Mouse (Mus musculus): Measurements from ENCODE around the gene Vcl. TPM values are rescaled to one million over a fixed set of nuclear protein-coding genes. Genes with fewer than 3 reads are reported as not detected.

Gene Vcl
- polyA plus RNA-seq, 1 experiment from 2014 or later: 17.0 TPM

DNA sequence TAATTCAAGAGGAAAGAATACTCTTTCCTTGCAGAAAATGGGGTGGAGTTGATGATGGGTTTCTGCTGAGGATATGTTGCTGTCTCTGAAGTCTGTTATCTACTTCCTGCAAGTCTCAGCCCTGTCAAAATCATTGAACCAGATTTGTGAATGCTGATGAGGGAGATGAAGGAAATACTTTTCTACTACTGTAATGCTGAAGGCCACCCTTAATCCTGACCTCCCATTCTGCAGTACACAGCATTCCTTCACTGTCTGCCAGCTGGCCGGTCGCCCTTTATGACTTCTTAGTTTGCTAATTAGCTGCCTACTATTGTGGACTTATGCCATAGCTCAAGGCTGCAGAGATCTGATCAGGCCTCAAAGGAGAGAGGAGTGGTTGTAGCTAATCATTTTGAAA lies 54.6 kb downstream of the Vcl start:
- ATAC-seq (ENCODE audit: low read depth): no peak
- Histone ChIP-seq H3K36me3 (peaks cover 27% of the 10 kb centered on the region), H3K27me3 (no peaks in the 10 kb centered on the region), H3K4me2 (no peak overlapping the region), H3K27ac (no peak overlapping the region), H3K9me3 (replicated peaks) (no peaks in the 10 kb centered on the region), H3K9ac (no peak overlapping the region), H3K4me3 (replicated peaks) (no peak overlapping the region), H3K4me1 (replicated peaks) (0 out of 2 replicates have a peak, but pooled peaks cover 4% of the 10 kb centered on the region)
- no peak for DNase-seq
- WGBS (ENCODE audit: insufficient replicate concordance): 71% methylated on average over 2 of the region's 2 CpGs

DNA sequence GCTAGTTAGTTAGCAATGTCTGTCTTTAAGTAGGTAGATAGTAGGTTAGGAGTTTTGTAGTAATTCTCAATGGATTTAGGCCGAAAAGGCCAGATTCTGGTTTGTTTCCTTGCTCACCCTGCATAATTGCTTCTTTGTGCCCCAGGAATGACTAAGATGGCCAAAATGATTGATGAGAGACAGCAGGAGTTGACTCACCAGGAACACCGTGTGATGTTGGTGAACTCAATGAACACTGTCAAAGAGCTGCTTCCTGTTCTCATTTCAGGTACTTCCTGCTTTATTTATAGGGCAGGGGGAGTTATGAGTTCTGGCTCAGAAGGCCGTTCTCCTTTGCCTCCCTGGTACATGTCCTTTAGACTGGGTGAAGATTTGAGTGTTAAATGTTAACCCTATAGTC lies 56.3 kb downstream of the Vcl start:
- Histone ChIP-seq H3K4me1 (replicated peaks) (0 out of 2 replicates have a peak, but pooled peaks cover 4% of the 10 kb centered on the region), H3K4me3 (replicated peaks) (no peak overlapping the region), H3K36me3 (peaks cover 27% of the 10 kb centered on the region), H3K4me2 (no peak overlapping the region), H3K9ac (no peak overlapping the region), H3K9me3 (replicated peaks) (no peaks in the 10 kb centered on the region), H3K27ac (no peak overlapping the region), H3K27me3 (no peaks in the 10 kb centered on the region)
- WGBS (ENCODE audit: insufficient replicate concordance): 54% methylated on average over 3 of the region's 3 CpGs
- ATAC-seq (ENCODE audit: low read depth): no peak
- DNase-seq: no peak

DNA sequence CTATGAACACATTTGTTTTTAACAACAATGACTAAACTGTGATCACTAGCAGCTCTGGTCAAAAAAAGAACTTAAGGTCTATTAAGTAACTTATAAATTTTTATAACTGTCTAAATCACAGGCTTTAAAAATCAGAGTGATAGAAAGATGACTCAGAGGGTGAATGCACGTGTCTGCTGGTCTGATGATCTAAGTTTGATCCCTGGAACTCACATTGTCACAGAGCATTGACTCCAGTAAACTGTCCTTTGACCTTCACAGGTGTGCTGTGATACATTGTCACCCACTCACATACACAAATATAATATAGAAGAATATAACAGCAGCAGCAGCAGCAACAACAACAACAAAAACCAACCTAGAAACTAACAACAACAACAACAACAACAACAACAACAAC lies 62.3 kb downstream of the Vcl start:
- ATAC-seq (ENCODE audit: low read depth): no peak
- DNase-seq: no peak
- H3K27me3 ChIP-seq: no peaks in the 10 kb centered on the region
- H3K4me3 ChIP-seq (replicated peaks): no peak overlapping the region
- H3K4me1 ChIP-seq (replicated peaks): peaks cover 26% of the 10 kb centered on the region
- 89% methylated on average over 1 of the region's 1 CpGs for WGBS (ENCODE audit: insufficient replicate concordance)
- H3K27ac ChIP-seq: no peak overlapping the region
- no peak overlapping the region for H3K9ac ChIP-seq
- H3K4me2 ChIP-seq: no peak overlapping the region
- H3K9me3 ChIP-seq (replicated peaks): no peaks in the 10 kb centered on the region; the same call in 1 of the 2 replicates
- peaks cover 18% of the 10 kb centered on the region for H3K36me3 ChIP-seq

DNA sequence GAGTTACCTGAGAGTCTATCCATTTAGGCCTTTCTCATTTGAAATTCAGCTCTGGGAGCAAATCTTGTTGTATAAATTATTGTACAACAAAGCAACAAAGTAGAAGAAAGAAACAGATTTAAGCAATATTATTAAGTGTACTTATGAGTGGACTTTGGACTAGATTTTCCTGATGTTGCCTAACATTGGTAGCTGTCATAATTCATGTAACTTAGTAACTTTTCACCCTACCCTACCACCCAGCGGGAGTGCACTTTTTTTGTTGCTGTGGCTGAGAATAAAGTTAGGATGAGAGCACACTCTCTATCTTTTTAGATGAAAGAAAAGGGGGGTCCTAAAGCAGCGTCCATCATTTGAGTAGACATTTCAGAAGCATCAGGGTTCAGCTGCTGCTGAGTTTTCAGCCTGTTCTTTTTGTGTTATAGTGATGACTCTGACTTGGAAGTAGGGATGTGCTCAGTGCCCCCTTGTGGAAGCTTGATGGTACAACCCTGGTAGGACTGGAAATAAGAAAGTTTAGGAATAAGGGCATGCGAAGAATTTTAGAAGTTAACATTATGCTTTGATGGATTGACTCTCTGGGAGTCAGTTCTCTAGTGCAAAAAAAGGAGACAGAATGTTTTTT lies 64.0 kb downstream of the Vcl start:
- Histone ChIP-seq H3K9ac (no peak overlapping the region), H3K27me3 (no peaks in the 10 kb centered on the region), H3K4me2 (no peak overlapping the region), H3K27ac (0 out of 2 replicates have a peak overlapping the region, but pooled peaks have one; percentile 13), H3K4me3 (replicated peaks) (no peak overlapping the region), H3K36me3 (peaks cover 14% of the 10 kb centered on the region), H3K9me3 (replicated peaks) (no peaks in the 10 kb centered on the region; the same call in 1 of the 2 replicates), H3K4me1 (replicated peaks) (peaks cover 28% of the 10 kb centered on the region)
- peak; percentile 15 for DNase-seq
- 51% methylated on average over 3 of the region's 3 CpGs for WGBS (ENCODE audit: insufficient replicate concordance)
- no peak for ATAC-seq (ENCODE audit: low read depth)

DNA sequence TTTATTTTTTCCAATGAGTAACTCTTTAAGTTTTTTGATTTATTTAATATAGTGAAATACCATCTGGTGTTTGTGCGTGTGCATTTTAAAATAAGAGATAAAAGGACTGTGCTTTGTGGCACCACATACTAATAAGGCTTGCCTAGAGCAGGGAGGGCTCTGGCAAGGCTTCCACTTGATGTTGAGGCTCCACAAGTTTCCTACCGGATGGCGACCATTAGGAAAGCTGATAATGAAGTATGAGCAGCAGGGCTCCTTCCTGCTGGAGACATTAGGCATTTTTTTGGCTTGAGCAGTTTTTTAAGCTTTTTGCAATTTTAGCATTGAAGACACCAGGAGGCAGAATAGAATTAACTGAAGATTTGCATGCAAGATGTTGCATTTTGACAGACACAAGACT lies 65.3 kb downstream of the Vcl start:
- H3K9ac ChIP-seq: no peak overlapping the region
- H3K27me3 ChIP-seq: no peaks in the 10 kb centered on the region
- H3K4me2 ChIP-seq: no peak overlapping the region
- H3K4me3 ChIP-seq (replicated peaks): no peak overlapping the region
- no peak for DNase-seq
- H3K9me3 ChIP-seq (replicated peaks): no peaks in the 10 kb centered on the region; the same call in 1 of the 2 replicates
- 74% methylated on average over 3 of the region's 3 CpGs for WGBS (ENCODE audit: insufficient replicate concordance)
- no peak overlapping the region; the same call in 1 of the 2 replicates for H3K27ac ChIP-seq
- peaks cover 28% of the 10 kb centered on the region for H3K4me1 ChIP-seq (replicated peaks)
- peaks cover 14% of the 10 kb centered on the region for H3K36me3 ChIP-seq
- no peak for ATAC-seq (ENCODE audit: low read depth)

DNA sequence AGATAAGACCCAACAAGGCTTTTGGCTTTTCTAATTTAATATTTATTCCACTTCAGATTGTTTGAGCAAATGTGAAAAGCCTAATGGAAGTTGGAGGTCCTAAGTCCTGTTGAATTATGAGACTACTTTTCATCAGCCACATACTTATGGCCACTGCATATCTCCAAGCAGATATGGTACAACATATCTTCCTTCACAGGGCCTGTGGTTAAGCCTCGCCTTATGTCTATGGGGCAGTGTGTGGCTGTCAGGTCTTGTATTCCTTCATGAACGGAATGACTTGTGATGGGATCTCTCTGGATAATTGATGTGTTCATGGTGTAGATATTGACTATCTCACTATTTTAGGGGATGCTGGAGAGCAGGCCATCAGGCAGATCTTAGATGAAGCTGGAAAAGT lies 66.3 kb downstream of the Vcl start:
- no peak overlapping the region for H3K4me3 ChIP-seq (replicated peaks)
- peak; percentile 81 for ATAC-seq (ENCODE audit: low read depth)
- WGBS (ENCODE audit: insufficient replicate concordance): 18% methylated on average over 2 of the region's 2 CpGs
- H3K36me3 ChIP-seq: peaks cover 14% of the 10 kb centered on the region
- DNase-seq: no peak
- no peak overlapping the region for H3K4me2 ChIP-seq
- H3K27me3 ChIP-seq: no peaks in the 10 kb centered on the region
- no peak overlapping the region for H3K9ac ChIP-seq
- H3K9me3 ChIP-seq (replicated peaks): no peaks in the 10 kb centered on the region; the same call in 1 of the 2 replicates
- peaks cover 28% of the 10 kb centered on the region for H3K4me1 ChIP-seq (replicated peaks)
- no peak overlapping the region for H3K27ac ChIP-seq

DNA sequence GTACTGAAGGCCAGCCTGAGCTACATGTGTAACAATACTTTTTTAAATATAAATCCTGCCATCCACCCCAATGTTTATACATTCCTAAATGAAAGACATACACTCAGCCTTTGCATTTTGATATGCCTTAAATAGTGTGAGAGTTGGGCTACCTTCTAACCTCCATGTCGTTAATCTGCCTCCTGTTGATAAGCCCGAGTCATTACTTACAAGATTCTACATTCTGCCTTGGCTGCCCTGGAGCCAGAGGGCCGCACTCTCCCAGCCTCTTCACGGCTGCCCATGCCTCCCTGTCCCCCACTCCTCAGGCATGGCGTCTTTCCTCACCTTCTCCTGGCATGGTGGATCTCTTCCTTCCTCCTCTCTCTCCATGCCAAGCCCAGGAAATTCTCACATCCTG lies 67.2 kb downstream of the Vcl start:
- Histone ChIP-seq H3K4me2 (0 out of 2 replicates have a peak overlapping the region, but pooled peaks have one; percentile 12), H3K9ac (no peak overlapping the region), H3K27ac (peak overlapping the region; percentile 63), H3K4me3 (replicated peaks) (no peak overlapping the region), H3K36me3 (peaks cover 19% of the 10 kb centered on the region), H3K9me3 (replicated peaks) (no peaks in the 10 kb centered on the region; the same call in 1 of the 2 replicates), H3K27me3 (no peaks in the 10 kb centered on the region), H3K4me1 (replicated peaks) (peaks cover 28% of the 10 kb centered on the region)
- 31% methylated on average over 5 of the region's 5 CpGs for WGBS (ENCODE audit: insufficient replicate concordance)
- no peak for DNase-seq
- 0 out of 2 replicates have a peak, but pooled peaks have one; percentile 47 for ATAC-seq (ENCODE audit: low read depth)

DNA sequence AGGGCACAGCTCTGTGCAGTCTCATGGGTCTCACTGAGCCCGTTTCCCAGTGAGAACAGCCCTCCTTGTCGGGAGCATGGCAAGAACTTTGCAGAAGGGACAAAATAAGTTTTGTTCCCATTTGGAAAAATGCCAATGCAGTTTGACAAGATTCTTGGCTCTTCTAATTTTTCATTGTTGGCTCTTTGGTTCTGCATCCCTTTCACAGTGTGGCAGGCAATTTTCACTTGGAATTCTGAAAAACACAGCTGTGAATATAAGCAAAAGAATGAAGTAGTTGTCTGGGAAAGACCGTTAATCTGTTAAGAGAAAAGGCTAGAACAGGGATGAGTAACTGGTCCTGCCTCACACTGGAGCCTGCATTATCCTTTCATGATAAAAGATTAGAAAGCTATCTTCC lies 68.3 kb downstream of the Vcl start:
- ATAC-seq (ENCODE audit: low read depth): no peak
- Histone ChIP-seq H3K27me3 (no peaks in the 10 kb centered on the region), H3K36me3 (peaks cover 18% of the 10 kb centered on the region), H3K4me2 (no peak overlapping the region), H3K9me3 (replicated peaks) (no peaks in the 10 kb centered on the region), H3K4me1 (replicated peaks) (peaks cover 28% of the 10 kb centered on the region), H3K9ac (no peak overlapping the region), H3K4me3 (replicated peaks) (no peak overlapping the region), H3K27ac (no peak overlapping the region)
- 74% methylated on average over 3 of the region's 3 CpGs for WGBS (ENCODE audit: insufficient replicate concordance)
- no peak for DNase-seq

DNA sequence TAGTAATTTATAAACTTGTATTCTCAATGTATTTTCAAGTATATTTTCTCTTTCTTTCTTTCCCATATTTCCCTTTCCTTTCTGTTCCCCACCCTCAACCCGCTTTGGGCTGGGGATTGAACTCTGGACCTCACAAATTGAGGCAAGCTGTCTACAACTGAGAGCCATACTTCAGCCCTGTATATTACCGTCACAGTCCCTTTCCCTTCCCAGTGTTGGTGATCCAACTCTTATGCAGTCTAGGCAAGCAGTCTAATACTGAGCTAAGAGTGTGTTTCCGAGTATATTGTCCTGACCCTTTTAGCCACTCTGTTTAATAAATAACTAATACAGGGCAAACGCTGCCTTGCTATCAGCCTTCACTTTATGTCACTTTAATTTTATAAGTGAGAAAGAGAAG lies 70.4 kb downstream of the Vcl start:
- no peak for ATAC-seq (ENCODE audit: low read depth)
- no peak for DNase-seq
- Histone ChIP-seq H3K9me3 (replicated peaks) (no peaks in the 10 kb centered on the region), H3K36me3 (peaks cover 24% of the 10 kb centered on the region), H3K27me3 (no peaks in the 10 kb centered on the region), H3K4me2 (no peak overlapping the region), H3K27ac (no peak overlapping the region), H3K9ac (no peak overlapping the region), H3K4me1 (replicated peaks) (peaks cover 21% of the 10 kb centered on the region), H3K4me3 (replicated peaks) (no peak overlapping the region)
- 74% methylated on average over 4 of the region's 4 CpGs for WGBS (ENCODE audit: insufficient replicate concordance)

DNA sequence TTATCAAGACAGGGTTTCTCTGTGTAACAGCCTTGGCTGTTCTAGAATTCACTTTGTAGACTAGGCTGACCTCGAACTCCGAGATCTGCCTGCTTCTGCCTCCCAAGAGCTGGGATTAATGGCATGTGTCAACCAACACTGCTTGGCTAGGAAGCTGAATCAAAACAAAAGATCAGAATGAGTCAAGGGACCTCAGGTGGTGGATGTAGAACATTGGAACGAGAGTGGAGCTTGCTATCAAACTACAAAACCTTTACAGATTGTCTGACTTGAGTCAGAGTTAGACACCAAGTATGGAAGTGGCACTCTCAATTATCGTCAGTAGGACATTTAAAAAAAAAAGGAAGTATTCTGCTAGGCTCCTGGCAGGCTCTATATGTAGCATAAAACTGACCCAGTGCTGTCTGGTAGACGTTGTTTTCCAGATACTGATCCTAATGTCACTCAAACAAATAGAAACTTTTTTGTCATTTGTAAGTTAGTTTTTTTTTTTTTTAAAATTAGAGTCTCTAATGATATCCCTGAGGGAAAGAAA lies 84.7 kb downstream of the Vcl start:
- H3K4me2 ChIP-seq: no peak overlapping the region
- no peak overlapping the region for H3K4me3 ChIP-seq (replicated peaks)
- no peaks in the 10 kb centered on the region for H3K4me1 ChIP-seq (replicated peaks)
- no peaks in the 10 kb centered on the region for H3K27me3 ChIP-seq
- DNase-seq: no peak
- peaks cover 35% of the 10 kb centered on the region for H3K36me3 ChIP-seq
- ATAC-seq (ENCODE audit: low read depth): no peak
- 60% methylated on average over 5 of the region's 5 CpGs for WGBS (ENCODE audit: insufficient replicate concordance)
- H3K27ac ChIP-seq: no peak overlapping the region
- H3K9me3 ChIP-seq (replicated peaks): no peaks in the 10 kb centered on the region
- no peak overlapping the region for H3K9ac ChIP-seq

DNA sequence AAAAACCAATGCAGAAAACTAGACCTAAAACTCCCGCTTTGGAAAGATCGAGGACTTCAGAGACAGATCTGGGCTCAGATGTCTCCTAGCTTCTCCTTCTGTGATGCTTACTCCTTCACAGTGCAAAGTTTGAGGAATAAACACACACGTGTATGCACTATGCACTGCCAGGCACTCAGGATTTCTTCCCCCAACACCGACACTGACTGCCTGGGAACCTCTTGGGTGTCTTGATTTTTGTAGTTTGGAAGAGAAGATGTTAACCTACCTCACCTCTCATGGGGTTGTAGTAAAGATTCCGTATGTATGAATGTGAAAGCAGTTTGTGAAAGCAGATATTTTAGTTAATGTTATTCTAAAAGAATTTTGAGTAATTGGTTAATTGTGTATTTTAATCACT lies 88.7 kb downstream of the Vcl start:
- peaks cover 59% of the 10 kb centered on the region for H3K36me3 ChIP-seq

DNA sequence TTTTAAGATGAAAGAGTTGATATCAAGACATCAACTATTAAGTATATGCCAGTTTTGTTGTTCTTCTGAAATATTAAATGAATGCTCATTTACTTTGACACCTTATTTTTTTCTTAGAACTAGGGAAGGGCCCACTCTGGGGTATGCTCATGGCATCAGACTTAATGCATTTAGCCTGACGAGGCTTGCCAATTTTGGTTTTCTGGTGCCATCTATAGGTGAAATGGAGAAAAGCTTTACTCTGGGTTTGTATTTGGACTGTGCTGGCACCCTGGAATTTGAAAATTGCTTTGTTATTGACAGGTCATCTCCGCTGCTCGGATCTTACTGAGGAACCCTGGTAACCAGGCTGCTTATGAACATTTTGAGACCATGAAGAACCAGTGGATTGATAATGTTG lies 89.8 kb downstream of the Vcl start:
- 54% methylated on average over 3 of the region's 3 CpGs for WGBS (ENCODE audit: insufficient replicate concordance)
- Histone ChIP-seq H3K9ac (no peak overlapping the region), H3K27ac (no peak overlapping the region), H3K9me3 (replicated peaks) (no peaks in the 10 kb centered on the region), H3K4me1 (replicated peaks) (no peaks in the 10 kb centered on the region), H3K4me3 (replicated peaks) (no peak overlapping the region), H3K27me3 (no peaks in the 10 kb centered on the region), H3K36me3 (peaks cover 68% of the 10 kb centered on the region), H3K4me2 (no peak overlapping the region)
- no peak for DNase-seq
- ATAC-seq (ENCODE audit: low read depth): no peak

More for the DNA sequence above, 88.7 kb downstream of the Vcl start:
- Histone ChIP-seq H3K4me1 (replicated peaks) (no peaks in the 10 kb centered on the region), H3K4me3 (replicated peaks) (no peak overlapping the region), H3K9me3 (replicated peaks) (no peaks in the 10 kb centered on the region), H3K4me2 (no peak overlapping the region), H3K27me3 (no peaks in the 10 kb centered on the region), H3K9ac (no peak overlapping the region), H3K27ac (no peak overlapping the region)
- DNase-seq (no peak), ATAC-seq (ENCODE audit: low read depth) (no peak)
- WGBS (ENCODE audit: insufficient replicate concordance): 85% methylated on average over 5 of the region's 5 CpGs

Data from liver, embryonic 13.5 days (tissue).